Mouse (Mus musculus): ENCODE measurements around the gene Dusp2. TPM values are rescaled to one million over a fixed set of nuclear protein-coding genes. Genes with fewer than 3 reads are reported as not detected.

The Dusp2 gene
- polyA plus RNA-seq, 1 experiment from 2014 or later, result 5.8 TPM

DNA sequence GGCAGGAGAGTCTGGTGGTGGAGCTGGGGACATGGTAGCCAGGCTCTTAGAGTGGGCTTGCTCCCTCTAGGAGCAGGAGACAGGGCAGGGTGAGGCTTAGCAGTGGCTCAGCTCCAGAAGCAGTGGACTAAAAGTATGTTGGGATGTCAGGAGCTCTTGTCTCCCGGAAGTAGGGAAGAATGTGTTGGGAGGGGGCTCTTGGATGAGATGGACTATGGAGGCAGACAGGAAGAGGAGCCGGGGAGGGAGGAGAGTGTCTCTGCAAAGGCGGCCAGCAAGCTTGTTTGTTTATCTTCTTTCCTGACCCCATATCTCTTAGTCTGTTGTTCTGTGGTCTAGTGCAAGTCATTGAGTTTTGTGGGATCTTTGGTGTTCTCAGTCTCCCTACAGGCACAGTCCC lies 39.1 kb downstream of the Dusp2 start:
- no peaks in the 10 kb centered on the region for H3K36me3 ChIP-seq (ENCODE audit: control insufficient read depth, insufficient read depth, low read length)
- no peak overlapping the region for H3K4me3 ChIP-seq (ENCODE audit: low read depth, low read length)
- no peak overlapping the region for H3K4me2 ChIP-seq (ENCODE audit: low read depth, severe bottlenecking)
- no peak for ATAC-seq (ENCODE audit: insufficient number of reproducible peaks, low FRiP score, low TSS enrichment, low read depth)
- no peaks in the 10 kb centered on the region for H3K27me3 ChIP-seq (ENCODE audit: control insufficient read depth, insufficient read depth, low read length)
- H3K9ac ChIP-seq (ENCODE audit: low read length), result no peak overlapping the region
- H3K9me3 ChIP-seq (ENCODE audit: control insufficient read depth, low read length), result no peaks in the 10 kb centered on the region
- no peak for DNase-seq (ENCODE audit: low spot score)
- H3K4me1 ChIP-seq (ENCODE audit: control insufficient read depth, insufficient read depth, low read length), result no peaks in the 10 kb centered on the region; the same call in 1 of the 2 replicates
- WGBS, result 69% methylated on average over 3 of the region's 3 CpGs
- no peak overlapping the region for H3K27ac ChIP-seq (replicated peaks; ENCODE audit: low read depth, low read length)

DNA sequence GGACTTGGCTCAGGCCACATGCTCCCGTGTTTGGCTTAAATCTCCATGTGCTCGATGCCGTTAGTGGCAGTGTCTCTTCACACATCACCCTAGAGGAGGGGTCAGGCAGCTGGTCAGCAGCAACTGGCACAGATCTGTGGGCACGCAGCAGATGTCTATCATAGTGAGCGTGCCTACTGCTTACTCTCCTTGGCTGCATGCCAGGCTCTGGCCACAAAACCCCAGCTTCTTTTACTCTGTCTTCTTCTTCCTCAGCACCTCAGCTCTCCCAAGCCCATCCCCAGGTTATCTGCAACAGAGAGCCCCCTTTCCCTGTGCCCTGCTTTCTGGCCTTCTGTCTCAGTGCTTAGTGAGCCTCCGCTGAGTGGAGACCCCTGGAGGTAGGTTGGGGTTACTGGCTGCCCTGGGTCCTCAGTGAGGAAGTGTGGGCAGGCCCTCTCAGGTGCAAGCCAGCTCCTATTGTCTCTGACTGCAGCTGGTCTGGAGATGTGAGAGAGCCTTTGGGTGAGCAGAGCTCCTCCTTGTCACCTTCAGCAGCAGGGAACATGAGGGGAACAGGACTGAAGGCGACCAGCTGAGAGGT lies 39.9 kb downstream of the Dusp2 start:
- H3K9me3 ChIP-seq (ENCODE audit: control insufficient read depth, low read length), result no peaks in the 10 kb centered on the region
- H3K4me2 ChIP-seq (ENCODE audit: low read depth, severe bottlenecking), result no peak overlapping the region
- DNase-seq (ENCODE audit: low spot score), result peak; percentile 32
- no peak overlapping the region for H3K27ac ChIP-seq (replicated peaks; ENCODE audit: low read depth, low read length)
- WGBS, result 59% methylated on average over 7 of the region's 7 CpGs
- no peaks in the 10 kb centered on the region for H3K36me3 ChIP-seq (ENCODE audit: control insufficient read depth, insufficient read depth, low read length)
- ATAC-seq (ENCODE audit: insufficient number of reproducible peaks, low FRiP score, low TSS enrichment, low read depth), result no peak
- H3K4me3 ChIP-seq (ENCODE audit: low read depth, low read length), result no peak overlapping the region
- H3K4me1 ChIP-seq (ENCODE audit: control insufficient read depth, insufficient read depth, low read length), result no peaks in the 10 kb centered on the region; the same call in 1 of the 2 replicates
- H3K9ac ChIP-seq (ENCODE audit: low read length), result no peak overlapping the region
- no peaks in the 10 kb centered on the region for H3K27me3 ChIP-seq (ENCODE audit: control insufficient read depth, insufficient read depth, low read length)

DNA sequence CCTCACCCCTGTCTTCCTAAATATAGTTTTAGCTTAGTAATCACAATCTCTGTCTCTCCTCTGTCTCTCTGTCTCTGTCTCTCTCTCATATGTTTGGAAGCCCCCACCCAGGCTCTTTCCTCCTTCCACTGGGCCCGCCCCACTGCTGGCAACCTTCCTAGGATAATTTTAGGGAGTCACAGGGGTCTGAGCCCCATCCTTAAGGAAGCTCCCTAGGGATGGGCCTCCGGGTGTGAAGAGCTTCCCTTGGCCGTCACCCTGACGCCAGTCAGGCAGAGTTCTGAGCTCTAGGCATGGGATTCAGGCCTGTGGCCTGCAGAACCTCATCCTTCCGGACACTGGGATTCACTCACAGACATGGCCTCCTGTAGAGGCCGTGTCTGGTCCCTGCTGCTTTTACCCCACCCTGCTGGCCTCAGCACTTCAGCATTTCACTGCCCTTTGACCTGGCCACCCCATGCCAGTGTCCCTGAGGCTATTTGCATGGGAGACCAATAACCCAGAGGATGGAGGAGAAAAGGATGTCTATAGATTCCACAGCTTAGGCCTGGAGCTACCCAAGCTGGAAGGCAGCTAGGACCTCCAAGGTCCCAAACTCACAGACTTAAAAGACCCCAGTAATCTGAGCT lies 40.6 kb downstream of the Dusp2 start:
- WGBS, result 81% methylated on average over 6 of the region's 6 CpGs

DNA sequence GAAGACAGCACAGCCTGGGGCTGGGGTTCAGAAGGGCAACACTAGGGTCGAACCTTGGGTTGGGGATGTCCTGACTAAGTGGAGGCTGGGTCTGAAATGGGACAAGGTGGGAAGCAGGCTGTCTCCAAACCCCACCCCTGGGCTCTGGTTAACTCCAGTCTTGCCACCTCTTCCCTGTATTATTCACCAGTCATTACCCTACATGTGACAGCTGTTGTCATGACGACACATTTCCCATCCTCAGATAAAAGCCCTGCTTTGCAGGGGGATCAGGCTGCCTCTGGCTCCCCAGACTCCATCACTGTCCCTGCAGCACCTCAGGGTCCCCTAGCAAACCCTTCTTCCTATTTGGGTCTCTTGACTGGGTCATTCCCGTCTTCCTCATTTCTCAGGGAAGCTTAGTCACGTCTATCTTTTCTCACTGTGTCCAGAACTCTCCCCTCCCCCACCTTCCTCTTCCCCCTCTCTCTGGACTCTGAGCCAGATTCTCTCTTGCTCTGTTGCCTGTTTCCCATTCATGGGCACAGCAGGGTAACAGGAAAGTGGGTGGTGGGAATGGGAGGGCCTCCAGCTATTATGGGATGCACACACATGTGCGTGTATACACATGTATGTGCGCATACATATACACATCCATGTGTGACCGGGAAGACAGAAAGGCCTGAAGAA lies 42.1 kb downstream of the Dusp2 start:
- Histone ChIP-seq H3K27me3 (ENCODE audit: control insufficient read depth, insufficient read depth, low read length) (no peaks in the 10 kb centered on the region), H3K9me3 (ENCODE audit: control insufficient read depth, low read length) (no peaks in the 10 kb centered on the region), H3K4me1 (ENCODE audit: control insufficient read depth, insufficient read depth, low read length) (no peaks in the 10 kb centered on the region), H3K27ac (replicated peaks; ENCODE audit: low read depth, low read length) (no peak overlapping the region), H3K4me3 (ENCODE audit: low read depth, low read length) (no peak overlapping the region), H3K9ac (ENCODE audit: low read length) (no peak overlapping the region), H3K4me2 (ENCODE audit: low read depth, severe bottlenecking) (no peak overlapping the region), H3K36me3 (ENCODE audit: control insufficient read depth, insufficient read depth, low read length) (no peaks in the 10 kb centered on the region)
- DNase-seq (ENCODE audit: low spot score) (no peak), ATAC-seq (ENCODE audit: insufficient number of reproducible peaks, low FRiP score, low TSS enrichment, low read depth) (no peak)
- WGBS, result 68% methylated on average over 7 of the region's 7 CpGs

More for the DNA sequence above, 40.6 kb downstream of the Dusp2 start:
- no peaks in the 10 kb centered on the region for H3K9me3 ChIP-seq (ENCODE audit: control insufficient read depth, low read length)
- no peaks in the 10 kb centered on the region for H3K27me3 ChIP-seq (ENCODE audit: control insufficient read depth, insufficient read depth, low read length)
- no peak overlapping the region for H3K27ac ChIP-seq (replicated peaks; ENCODE audit: low read depth, low read length)
- no peaks in the 10 kb centered on the region for H3K36me3 ChIP-seq (ENCODE audit: control insufficient read depth, insufficient read depth, low read length)
- no peak overlapping the region for H3K4me3 ChIP-seq (ENCODE audit: low read depth, low read length)
- no peak overlapping the region for H3K9ac ChIP-seq (ENCODE audit: low read length)
- DNase-seq (ENCODE audit: low spot score) (no peak), ATAC-seq (ENCODE audit: insufficient number of reproducible peaks, low FRiP score, low TSS enrichment, low read depth) (no peak)
- H3K4me1 ChIP-seq (ENCODE audit: control insufficient read depth, insufficient read depth, low read length), result no peaks in the 10 kb centered on the region
- H3K4me2 ChIP-seq (ENCODE audit: low read depth, severe bottlenecking), result no peak overlapping the region

DNA sequence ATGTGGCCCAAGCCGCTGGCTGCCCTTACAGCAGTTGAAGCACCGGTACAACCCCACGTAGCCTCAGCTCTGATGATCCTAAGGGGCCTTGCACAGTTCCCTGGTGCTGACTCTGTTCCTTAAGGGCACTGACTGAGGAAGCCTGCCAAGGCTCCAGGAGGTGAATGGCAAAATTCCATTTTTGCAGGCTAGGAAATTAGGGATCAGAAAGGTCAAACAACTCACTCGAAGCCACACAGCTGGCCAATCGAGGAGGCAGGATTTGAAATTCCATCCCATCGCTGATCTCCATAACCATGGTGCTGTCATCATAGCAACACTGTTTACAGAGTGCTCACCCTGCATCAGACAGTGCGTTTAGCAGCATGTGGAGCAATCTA lies 42.6 kb downstream of the Dusp2 start:
- Histone ChIP-seq H3K36me3 (ENCODE audit: control insufficient read depth, insufficient read depth, low read length) (no peaks in the 10 kb centered on the region), H3K4me2 (ENCODE audit: low read depth, severe bottlenecking) (no peak overlapping the region), H3K4me3 (ENCODE audit: low read depth, low read length) (no peak overlapping the region), H3K27me3 (ENCODE audit: control insufficient read depth, insufficient read depth, low read length) (no peaks in the 10 kb centered on the region), H3K9ac (ENCODE audit: low read length) (no peak overlapping the region), H3K27ac (replicated peaks; ENCODE audit: low read depth, low read length) (no peak overlapping the region), H3K4me1 (ENCODE audit: control insufficient read depth, insufficient read depth, low read length) (no peaks in the 10 kb centered on the region), H3K9me3 (ENCODE audit: control insufficient read depth, low read length) (no peaks in the 10 kb centered on the region)
- DNase-seq (ENCODE audit: low spot score) (no peak), ATAC-seq (ENCODE audit: insufficient number of reproducible peaks, low FRiP score, low TSS enrichment, low read depth) (no peak)
- WGBS, result 75% methylated on average over 7 of the region's 7 CpGs

DNA sequence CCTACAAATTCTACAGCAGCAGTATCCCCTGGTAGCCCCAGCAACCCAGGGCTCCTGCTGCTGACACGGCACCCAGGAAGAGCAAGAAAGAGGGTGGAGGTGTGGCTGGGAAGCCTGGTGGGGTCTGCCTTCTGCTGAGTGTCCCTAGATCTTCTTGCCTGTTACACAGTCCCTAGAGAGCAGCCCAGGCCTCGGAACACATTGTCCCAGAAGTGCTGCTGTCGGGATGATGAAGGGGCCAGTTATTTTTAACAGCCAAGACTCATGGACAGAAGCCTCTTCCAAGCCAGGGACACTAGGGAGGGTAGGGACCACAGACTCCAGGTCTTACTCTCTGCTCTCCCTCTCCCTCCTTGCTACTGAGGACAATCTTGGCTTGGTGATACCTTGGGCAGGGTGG lies 43.3 kb downstream of the Dusp2 start:
- Histone ChIP-seq H3K9me3 (ENCODE audit: control insufficient read depth, low read length) (no peaks in the 10 kb centered on the region), H3K27me3 (ENCODE audit: control insufficient read depth, insufficient read depth, low read length) (no peaks in the 10 kb centered on the region), H3K4me3 (ENCODE audit: low read depth, low read length) (no peak overlapping the region), H3K4me2 (ENCODE audit: low read depth, severe bottlenecking) (no peak overlapping the region), H3K36me3 (ENCODE audit: control insufficient read depth, insufficient read depth, low read length) (no peaks in the 10 kb centered on the region), H3K27ac (replicated peaks; ENCODE audit: low read depth, low read length) (no peak overlapping the region), H3K4me1 (ENCODE audit: control insufficient read depth, insufficient read depth, low read length) (no peaks in the 10 kb centered on the region), H3K9ac (ENCODE audit: low read length) (no peak overlapping the region)
- ATAC-seq (ENCODE audit: insufficient number of reproducible peaks, low FRiP score, low TSS enrichment, low read depth) (no peak), DNase-seq (ENCODE audit: low spot score) (no peak)
- 67% methylated on average over 3 of the region's 3 CpGs for WGBS

DNA sequence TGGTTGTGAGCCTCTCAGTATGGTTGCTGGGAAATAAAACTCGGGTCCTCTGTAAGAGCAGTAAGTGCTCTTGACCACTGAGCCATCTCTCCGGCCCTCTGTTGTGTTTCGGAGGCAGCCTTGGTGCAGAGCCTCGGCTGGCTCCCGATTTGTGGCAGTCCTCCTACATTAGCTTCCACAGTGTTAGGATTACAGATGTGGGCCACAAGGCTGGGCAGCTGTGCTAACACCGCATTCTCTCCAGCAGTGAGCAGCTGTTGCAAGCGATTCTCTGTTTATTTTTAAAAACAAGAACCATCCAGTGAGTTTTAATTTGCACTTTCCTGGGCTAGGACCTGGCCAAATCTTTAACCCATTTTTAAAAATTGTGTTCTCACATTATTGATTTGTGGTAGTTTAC lies 47.9 kb downstream of the Dusp2 start:
- Histone ChIP-seq H3K9me3 (ENCODE audit: control insufficient read depth, low read length) (no peaks in the 10 kb centered on the region), H3K9ac (ENCODE audit: low read length) (no peak overlapping the region), H3K36me3 (ENCODE audit: control insufficient read depth, insufficient read depth, low read length) (no peaks in the 10 kb centered on the region), H3K4me2 (ENCODE audit: low read depth, severe bottlenecking) (no peak overlapping the region), H3K4me3 (ENCODE audit: low read depth, low read length) (no peak overlapping the region), H3K27me3 (ENCODE audit: control insufficient read depth, insufficient read depth, low read length) (no peaks in the 10 kb centered on the region), H3K4me1 (ENCODE audit: control insufficient read depth, insufficient read depth, low read length) (0 out of 2 replicates have a peak, but pooled peaks cover 3% of the 10 kb centered on the region), H3K27ac (replicated peaks; ENCODE audit: low read depth, low read length) (no peak overlapping the region)
- WGBS, result 68% methylated on average over 7 of the region's 7 CpGs
- ATAC-seq (ENCODE audit: insufficient number of reproducible peaks, low FRiP score, low TSS enrichment, low read depth) (no peak), DNase-seq (ENCODE audit: low spot score) (no peak)

DNA sequence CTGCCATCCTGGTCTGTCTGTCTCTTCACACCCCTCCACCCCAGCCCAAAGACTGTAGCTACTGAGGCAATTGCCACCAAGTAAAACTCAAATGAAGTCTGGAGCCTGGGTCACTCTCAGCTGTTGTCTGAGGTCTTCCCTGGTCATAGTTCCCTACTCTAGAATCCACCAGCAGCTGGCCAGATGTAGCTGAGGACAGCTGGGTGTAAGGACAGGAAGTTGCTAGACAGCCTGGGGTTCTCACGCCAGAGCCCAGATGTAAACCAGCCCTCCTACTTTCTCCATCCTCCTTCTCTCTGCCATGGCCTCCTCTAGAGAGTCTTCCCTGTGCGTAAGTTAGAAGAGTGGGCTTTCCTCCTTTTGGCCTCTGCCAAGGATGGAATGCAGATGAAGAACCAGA lies 51.6 kb downstream of the Dusp2 start:
- Histone ChIP-seq H3K9me3 (ENCODE audit: control insufficient read depth, low read length) (no peaks in the 10 kb centered on the region), H3K4me1 (ENCODE audit: control insufficient read depth, insufficient read depth, low read length) (0 out of 2 replicates have a peak, but pooled peaks cover 3% of the 10 kb centered on the region), H3K4me2 (ENCODE audit: low read depth, severe bottlenecking) (no peak overlapping the region), H3K27me3 (ENCODE audit: control insufficient read depth, insufficient read depth, low read length) (no peaks in the 10 kb centered on the region), H3K4me3 (ENCODE audit: low read depth, low read length) (no peak overlapping the region), H3K36me3 (ENCODE audit: control insufficient read depth, insufficient read depth, low read length) (no peaks in the 10 kb centered on the region), H3K27ac (replicated peaks; ENCODE audit: low read depth, low read length) (no peak overlapping the region), H3K9ac (ENCODE audit: low read length) (no peak overlapping the region)
- DNase-seq (ENCODE audit: low spot score), result no peak
- WGBS, result 74% methylated on average over 2 of the region's 2 CpGs
- no peak for ATAC-seq (ENCODE audit: insufficient number of reproducible peaks, low FRiP score, low TSS enrichment, low read depth)

All from limb, embryonic 11.5 days (tissue).